Mouse (Mus musculus) monocyte, adult 2 months (primary cell): Measurements from ENCODE around the gene Gaa.

Experiments used
- DNase-seq, 2 experiments: peaks; one replicate each; pipeline ENCODE4 v3.0.0; 2022; ENCODE audit warnings: low spot score in 2 of 2, low read depth in 1 of 2

Gene Gaa

GRCm38 (mm10) chr11:119300246-119300935 is 32.7 kb downstream of the Gaa start:
- no peak for DNase-seq

GRCm38 (mm10) chr11:119300986-119301385 is 33.3 kb downstream of the Gaa start:
- DNase-seq = no peak

GRCm38 (mm10) chr11:119304904-119305712 is 37.4 kb downstream of the Gaa start:
- no peak for DNase-seq

- no peak for DNase-seq
These were observed 39.3 kb downstream of the Gaa start for GRCm38 (mm10) chr11:119306762-119307657.

GRCm38 (mm10) chr11:119307658-119307867 is 39.9 kb downstream of the Gaa start, which contains the start of gene Card14:
TSS of gene Card14 (plus strand) at chr11:119307768.
- no peak for DNase-seq

DNA sequence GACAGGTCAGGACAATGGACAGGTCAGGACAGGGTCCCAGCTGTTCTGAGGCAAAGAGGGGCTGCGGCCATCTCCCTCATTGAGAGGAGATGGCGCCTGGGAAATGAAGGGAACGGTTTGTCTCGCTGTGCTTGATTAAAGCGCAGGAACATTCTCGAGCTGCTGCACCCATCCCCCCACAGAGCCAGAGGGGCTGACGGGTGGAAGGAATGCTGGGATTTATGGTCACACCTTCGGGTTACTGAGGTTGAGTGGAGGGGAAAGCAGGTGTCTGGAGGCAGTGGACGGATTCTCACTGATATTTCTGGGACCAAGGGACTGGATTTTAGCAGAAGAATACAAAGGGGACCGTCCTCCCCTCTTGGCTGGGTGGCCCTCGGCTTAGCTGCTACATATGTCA is 40.2 kb downstream of the Gaa start:
- no peak for DNase-seq

GRCm38 (mm10) chr11:119310621-119311020 is 42.9 kb downstream of the Gaa start:
- no peak for DNase-seq

DNA sequence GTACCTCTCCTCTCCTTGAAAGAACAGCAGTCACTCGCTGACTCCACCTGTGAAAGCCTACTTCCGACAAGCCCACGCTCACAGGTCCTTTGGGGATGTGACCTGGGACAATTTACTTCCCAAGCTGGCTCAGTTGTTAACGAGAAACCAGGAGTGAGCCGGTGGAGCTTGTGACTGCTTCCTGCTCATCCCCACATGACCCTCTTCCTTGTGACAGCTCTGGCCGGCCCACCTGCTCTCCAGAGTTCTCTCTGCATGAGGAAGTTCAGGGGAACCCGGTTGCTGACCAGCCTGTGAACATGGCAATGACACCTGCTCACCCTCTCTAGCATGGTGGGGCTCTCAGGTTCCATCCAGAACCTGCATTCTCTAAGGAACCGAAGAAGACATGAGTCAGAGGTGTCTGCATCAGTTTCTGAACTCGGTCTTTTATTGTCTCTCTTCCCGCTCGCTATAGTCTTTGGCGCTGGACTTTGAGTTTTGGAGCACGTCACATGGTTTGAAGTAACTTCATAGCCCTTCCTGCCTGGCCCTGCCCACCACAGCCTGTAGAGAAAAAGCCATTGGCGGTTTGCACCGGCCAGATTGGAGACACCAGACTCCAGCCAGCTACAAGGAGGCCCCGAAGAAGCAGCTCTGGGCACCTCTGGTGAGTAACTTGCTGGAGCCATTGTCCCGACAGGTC is 46.7 kb downstream of the Gaa start:
- no peak for DNase-seq

- no peak for DNase-seq
These were observed 49.0 kb downstream of the Gaa start for GRCm38 (mm10) chr11:119316720-119317119.

- no peak for DNase-seq
These were observed 54.8 kb downstream of the Gaa start for GRCm38 (mm10) chr11:119322521-119322920.

DNA sequence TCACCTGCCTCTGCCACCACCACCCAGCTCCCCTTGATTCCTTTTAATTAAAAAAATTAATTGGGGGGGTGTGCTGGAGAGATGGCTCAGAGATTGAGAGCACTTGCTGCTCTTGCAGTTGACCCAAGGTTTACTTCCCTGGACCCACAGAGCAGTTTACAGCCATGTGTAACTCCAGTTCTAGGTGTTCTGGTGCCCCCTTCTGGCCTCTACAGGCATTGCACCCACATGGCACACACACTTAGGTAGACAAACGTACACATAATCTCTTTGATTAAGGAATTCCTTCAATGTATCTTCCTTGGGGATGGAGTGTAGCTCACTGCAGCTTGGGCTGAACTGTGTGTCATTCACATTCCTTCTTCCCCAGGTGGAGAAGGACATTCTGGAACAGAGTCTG is 57.4 kb downstream of the Gaa start:
- no peak for DNase-seq

DNA sequence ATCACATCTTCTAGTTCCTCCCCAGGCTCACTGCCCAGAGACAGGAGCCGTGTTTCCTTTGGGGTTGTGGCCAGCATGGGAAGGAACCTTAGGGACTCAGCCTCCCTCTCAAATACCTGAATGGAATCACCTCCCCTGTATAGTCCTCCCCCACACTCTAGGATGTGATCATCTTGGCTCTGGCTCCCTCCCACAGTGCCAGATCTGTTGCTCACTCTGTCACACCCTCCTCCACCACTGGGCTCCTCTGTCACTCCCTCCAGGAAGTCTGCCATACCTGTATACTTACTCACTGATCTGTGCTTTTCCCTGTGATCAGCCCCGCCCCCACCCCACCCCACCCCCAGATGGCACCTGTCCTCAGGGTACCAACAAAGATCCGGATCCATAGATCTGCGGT is 62.9 kb downstream of the Gaa start:
- DNase-seq = no peak

DNA sequence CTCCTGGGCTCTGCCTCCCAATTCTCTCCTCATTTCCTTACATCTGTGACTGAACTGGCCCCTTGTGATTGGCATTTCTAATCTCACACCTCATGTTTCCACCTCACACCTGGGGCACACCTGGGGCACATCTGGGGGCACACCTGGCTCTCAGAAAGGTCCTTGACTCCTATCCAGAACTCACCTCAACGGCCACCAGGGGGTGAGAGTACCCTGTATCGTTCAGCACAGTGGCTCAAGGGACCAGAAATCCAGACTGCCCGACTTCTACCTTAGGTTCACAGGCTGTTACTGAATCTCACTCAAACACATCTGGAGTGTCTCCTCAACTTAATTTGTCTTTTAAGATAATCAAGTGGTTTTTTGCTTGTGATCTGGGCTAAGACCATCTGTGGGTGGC is 64.3 kb downstream of the Gaa start:
- DNase-seq = no peak
